25 mouse cellular contexts compared by ENCODE assay signal in genomic region chr10:21085044-21085443, GRCm38 (mm10).
"Had no signal": no experiment of that assay in that cellular context is flagged by ENCODE, and none has a peak within 500 bp of the region (broad histone marks: within the 10 kb centered on the region; RNA-seq: fewer than 3 reads in every experiment).

No protein-coding gene starts in this region.

- H3K9ac ChIP-seq: heart, embryonic 13.5 days; heart, embryonic 15.5 days; hindbrain, embryonic 12.5 days; hindbrain, embryonic 14.5 days; kidney, embryonic 15.5 days; limb, embryonic 12.5 days had no signal

- H3K27ac ChIP-seq: heart, adult 2 months; heart, embryonic 13.5 days; heart, embryonic 15.5 days; hindbrain, embryonic 12.5 days; hindbrain, embryonic 14.5 days; kidney, embryonic 15.5 days; kidney, postnatal 0 days; limb, embryonic 10.5 days; limb, embryonic 12.5 days had no signal

- H3K4me3 ChIP-seq: heart, adult 2 months; heart, embryonic 13.5 days; heart, embryonic 15.5 days; hindbrain, embryonic 12.5 days; kidney, embryonic 15.5 days; limb, embryonic 10.5 days; limb, embryonic 12.5 days had no signal

- H3K4me2 ChIP-seq: heart, embryonic 11.5 days; heart, embryonic 13.5 days; heart, embryonic 15.5 days; hindbrain, embryonic 12.5 days; hindbrain, embryonic 14.5 days; kidney, embryonic 15.5 days; limb, embryonic 12.5 days had no signal

- ATAC-seq: hindbrain, embryonic 16.5 days; intestine, embryonic 16.5 days had no signal

- H3K27me3 ChIP-seq: heart, embryonic 13.5 days; heart, embryonic 15.5 days; kidney, embryonic 15.5 days; limb, embryonic 12.5 days had no signal

- H3K4me1 ChIP-seq: heart, embryonic 13.5 days; heart, embryonic 15.5 days; limb, embryonic 10.5 days; limb, embryonic 12.5 days had no signal

- H3K36me3 ChIP-seq: heart, embryonic 15.5 days; hindbrain, embryonic 12.5 days; kidney, embryonic 15.5 days; limb, embryonic 10.5 days; limb, embryonic 12.5 days had no signal

- H3K9me3 ChIP-seq: heart, embryonic 13.5 days; heart, embryonic 15.5 days; kidney, embryonic 15.5 days; limb, embryonic 10.5 days; limb, embryonic 12.5 days had no signal

- DNase-seq: gastrocnemius, postnatal 14 days; gastrocnemius, postnatal 36 days; heart, adult 11 months; heart, adult 2 months; heart, postnatal 14 days; heart, postnatal 36 days; kidney, adult 11 months; kidney, adult 2 months; kidney, adult 9 months; kidney, postnatal 14 days; kidney, postnatal 36 days; layer of hippocampus, adult 9-11 months; layer of hippocampus, postnatal 36 days; liver had no signal
